Mouse (Mus musculus) heart, adult 2 months (tissue): Measurements from ENCODE around the gene Usp7. TPM values are rescaled to one million over a fixed set of nuclear protein-coding genes. Genes with fewer than 3 reads are reported as not detected.

Source experiments
- DNase-seq, 2 experiments: peaks; one replicate each; pipeline ENCODE4 v3.0.0; 2021
- H3K27ac ChIP-seq: fragments of 200-600 bp; 2 replicates; pipeline ENCODE4 v1.8.1; 2022
- H3K27me3 ChIP-seq: fragments of 200-500 bp; 2 replicates; pipeline ENCODE4 v1.6.1; 2012; ENCODE audit warnings: mild to moderate bottlenecking, low read length, inconsistent platforms, mixed read lengths; ENCODE audit not compliant: control insufficient read depth, insufficient read depth
- H3K36me3 ChIP-seq: fragments of 200-500 bp; 2 replicates; pipeline ENCODE4 v1.6.1; 2012; ENCODE audit warnings: low read length, inconsistent platforms; ENCODE audit not compliant: control insufficient read depth, insufficient read depth
- H3K4me1 ChIP-seq: fragments of 200-500 bp; 2 replicates; pipeline ENCODE4 v1.6.1; 2011; ENCODE audit warnings: low read length; ENCODE audit not compliant: control insufficient read depth, insufficient read depth
- H3K4me3 ChIP-seq: fragments of 200-600 bp; 2 replicates; pipeline ENCODE4 v1.8.1; 2022
- H3K79me2 ChIP-seq: fragments of 200-500 bp; replicated peaks from 2 replicates; pipeline ENCODE4 v1.6.1; 2012; ENCODE audit warnings: mild to moderate bottlenecking, inconsistent platforms, low read length, moderate library complexity, mixed read lengths; ENCODE audit not compliant: control insufficient read depth, insufficient read depth
- H3K9ac ChIP-seq: fragments of 200-500 bp; 2 replicates; pipeline ENCODE4 v1.6.1; 2012; ENCODE audit warnings: low read depth, mild to moderate bottlenecking, control low read depth, inconsistent platforms, low read length, mixed read lengths
- CTCF ChIP-seq: fragments of 200-600 bp; IDR thresholded peaks from 2 replicates; pipeline ENCODE4 v1.8.1; 2022; ENCODE audit warnings: antibody characterized with exemption, mild to moderate bottlenecking, moderate library complexity
- EP300 ChIP-seq: fragments of 200-500 bp; IDR thresholded peaks from 2 replicates; pipeline ENCODE4 v1.6.1; 2011; ENCODE audit warnings: low read depth, low read length, control low read depth; ENCODE audit not compliant: insufficient read depth
- POLR2A ChIP-seq: fragments of 200-500 bp; IDR thresholded peaks from 2 replicates; pipeline ENCODE4 v1.6.1; 2011; ENCODE audit warnings: mild to moderate bottlenecking, low read depth, low read length, control low read depth; ENCODE audit not compliant: insufficient read depth
- WGBS: fragments of 180-500 bp; shearing (Covaris S2); methylation state at CpG from one replicate; pipeline ENCODE4 v1.1.7; 2018; 5-methylcytosine and 5-hydroxymethylcytosine counted together
- intact Hi-C: fragments of 180-260 bp; cut with DNase I; formaldehyde crosslinking; loops from one replicate; pipeline ENCODE4 v1.15.1; 2025
- polyA plus RNA-seq: library from polyadenylated mRNA; depleted of rRNA; stranded (reverse); fragments of >200 nt; gene quantifications from 2 replicates; pipeline ENCODE4 v1.2.3, GENCODE M21; 2012
- total RNA-seq, 2 experiments: library from RNA; stranded (reverse); gene quantifications; 2 replicates each; pipeline ENCODE4 v1.2.3; 2021

The Usp7 gene
- total and polyA plus RNA-seq, 3 experiments = 19.4 to 49.0 (median 45.6) TPM

DNA sequence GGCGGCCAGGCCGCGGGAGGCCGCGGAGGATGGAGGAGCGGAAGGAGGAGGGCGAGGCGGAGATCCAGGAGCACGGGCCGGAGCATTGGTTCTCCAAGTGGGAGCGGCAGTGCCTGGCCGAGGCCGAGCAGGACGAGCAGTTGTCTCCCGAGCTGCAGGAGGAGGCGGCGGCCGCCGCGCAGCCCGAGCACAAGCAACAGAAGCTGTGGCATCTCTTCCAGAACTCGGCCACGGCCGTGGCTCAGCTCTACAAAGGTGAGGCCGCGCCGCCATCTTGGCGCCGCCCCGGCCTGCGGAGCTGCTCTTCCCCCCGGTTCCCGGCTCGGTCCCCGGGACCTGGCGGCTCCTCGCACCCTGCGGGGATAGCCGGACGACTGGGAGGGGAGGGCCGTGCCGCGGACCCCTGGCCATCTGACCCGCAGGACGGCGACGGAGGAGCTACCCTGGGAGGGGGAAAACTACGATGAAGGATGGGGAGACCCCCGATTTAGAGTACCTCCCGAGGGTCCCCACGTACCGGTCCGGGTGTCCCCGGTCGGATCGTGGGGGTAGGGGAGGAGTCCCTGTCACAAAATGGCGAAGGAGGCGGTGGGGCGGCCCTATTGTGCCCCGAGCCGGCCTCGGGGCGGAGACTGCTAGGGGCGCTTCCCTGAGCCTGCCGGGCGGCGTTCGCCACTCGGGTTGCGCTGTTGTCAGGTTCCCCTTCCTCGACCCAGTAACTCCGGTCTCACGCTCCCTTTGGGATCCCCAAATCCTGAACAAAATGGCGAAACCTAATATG is 38.5 kb upstream of the Usp7 start:
- Histone ChIP-seq H3K27me3 (no peaks in the 10 kb centered on the region), H3K79me2 (peaks cover 2% of the 10 kb centered on the region), H3K9ac (peak overlapping the region; percentile 95), H3K4me3 (peak overlapping the region; percentile 95), H3K27ac (peak overlapping the region; percentile 98), H3K36me3 (peaks cover 40% of the 10 kb centered on the region), H3K4me1 (peaks cover 10% of the 10 kb centered on the region)
- peak; percentile 86 for DNase-seq
- no peak for TF ChIP-seq CTCF
- peak; percentile 9; the same call in 1 of the 2 replicates for TF ChIP-seq POLR2A
- no peak for TF ChIP-seq EP300
- intact Hi-C loops = loop anchor here (1.0 to 5.0 kb wide), 2 partner anchors 32 to 93 kb away; no protein-coding TSS in a partner anchor
- WGBS = under 1% methylated on average over 67 of the region's 74 CpGs

DNA sequence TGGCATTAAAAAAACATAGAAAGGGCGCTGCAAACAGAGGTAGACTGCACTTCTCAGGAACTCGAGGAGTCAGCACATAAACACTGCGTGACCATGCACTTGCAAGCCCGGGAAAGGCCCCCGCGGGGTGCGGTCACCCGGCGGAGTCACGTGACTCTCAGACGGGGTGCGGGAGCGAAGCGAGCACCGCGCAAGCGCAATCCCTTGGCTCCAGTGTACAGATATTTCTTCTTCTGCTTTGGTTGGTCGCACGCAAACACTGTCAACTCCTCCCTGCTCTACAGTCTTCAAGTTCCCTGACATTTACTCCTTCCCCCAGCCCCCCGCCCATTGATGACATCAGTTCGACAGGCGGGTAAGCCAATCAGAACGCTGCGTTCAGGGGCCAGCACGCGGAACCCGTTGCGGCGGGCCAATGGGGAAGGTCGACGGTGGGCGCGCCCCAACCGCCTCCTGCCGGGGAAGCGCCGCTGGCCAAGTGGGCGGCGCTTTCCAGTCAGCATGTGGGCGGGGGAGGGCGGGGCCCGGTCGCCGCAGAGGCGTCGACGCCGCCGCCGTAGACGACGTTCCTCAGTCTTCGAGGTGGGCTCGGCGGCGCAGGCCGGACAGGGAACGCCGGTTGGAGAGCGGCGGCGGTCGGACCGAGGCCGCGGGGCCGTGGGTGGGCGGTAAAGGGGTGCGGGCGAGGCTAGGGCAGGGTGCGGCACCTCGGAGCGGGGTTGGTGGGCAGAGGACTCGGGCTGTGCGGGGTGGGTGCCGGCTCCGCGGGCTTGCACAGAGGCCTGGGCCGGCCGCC is 37.7 kb upstream of the Usp7 start, which contains the start of gene 1810013L24Rik:
1810013L24Rik (plus strand) TSS at position 537 of the 796 bp plus-strand sequence.
- peaks cover 2% of the 10 kb centered on the region for H3K79me2 ChIP-seq
- H3K9ac ChIP-seq = peak within 1 kb of the TSS; percentile 95
- peak; percentile 95 to 99 for DNase-seq
- intact Hi-C loops = loop anchor here (1.0 to 5.0 kb wide), 2 partner anchors 33 to 92 kb away; no protein-coding TSS in a partner anchor
- H3K36me3 ChIP-seq = peaks cover 31% of the 10 kb centered on the region
- H3K4me3 ChIP-seq = peak within 1 kb of the TSS; percentile 95
- TF ChIP-seq EP300 = peak; percentile 59; the same call in 1 of the 2 replicates
- peak; percentile 89 for TF ChIP-seq POLR2A
- no peak; the same call in 1 of the 2 replicates for TF ChIP-seq CTCF
- H3K27ac ChIP-seq = peak within 1 kb of the TSS; percentile 99
- peaks cover 9% of the 10 kb centered on the region for H3K4me1 ChIP-seq
- under 1% methylated on average over 80 of the region's 80 CpGs for WGBS
- no peaks in the 10 kb centered on the region for H3K27me3 ChIP-seq

DNA sequence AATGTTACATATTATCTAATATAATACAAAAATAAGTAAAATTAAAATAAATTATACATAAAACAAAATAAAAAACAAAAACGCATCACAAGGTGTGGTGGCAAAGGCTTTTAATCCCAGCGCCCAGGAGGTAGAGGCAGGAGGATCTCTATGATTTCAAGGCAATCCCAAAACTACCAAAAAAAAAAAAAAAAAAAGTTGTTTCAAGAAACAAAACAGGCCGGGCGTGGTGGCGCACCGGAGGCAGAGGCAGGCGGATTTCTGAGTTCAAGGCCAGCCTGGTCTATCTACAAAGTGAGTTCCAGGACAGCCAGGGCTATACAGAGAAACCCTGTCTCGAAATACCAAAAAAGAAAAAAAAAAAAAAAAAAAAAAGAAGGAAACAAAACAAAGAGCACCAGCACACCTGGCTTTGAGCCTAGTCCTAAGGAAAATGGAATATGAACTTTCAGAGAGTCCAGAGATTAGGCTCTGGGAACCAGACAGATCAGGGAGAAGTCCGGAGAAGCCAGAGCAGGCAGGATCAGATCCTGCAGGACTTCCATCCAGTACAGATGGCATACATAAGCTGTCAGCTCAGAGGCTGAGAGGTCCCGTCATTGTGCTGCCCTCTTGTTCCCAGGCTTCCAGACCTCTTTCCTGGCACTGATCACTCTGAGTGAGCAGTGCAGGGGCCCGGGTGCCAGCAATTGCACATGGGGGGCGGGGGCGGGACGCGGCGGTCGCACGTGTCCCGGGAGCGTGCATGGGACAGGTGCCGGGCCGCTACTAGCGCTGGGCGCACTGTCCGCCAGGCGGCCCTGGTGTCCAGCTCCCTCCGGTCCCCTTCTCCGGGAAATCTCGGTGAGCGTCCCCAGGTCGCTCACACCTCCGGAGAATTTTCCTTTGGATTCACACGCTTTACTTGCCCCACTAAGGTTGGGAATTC is 36.8 kb upstream of the Usp7 start:
- 11% methylated on average over 33 of the region's 33 CpGs for WGBS
- no peaks in the 10 kb centered on the region for H3K27me3 ChIP-seq
- H3K4me1 ChIP-seq = peaks cover 7% of the 10 kb centered on the region
- peaks cover 23% of the 10 kb centered on the region for H3K36me3 ChIP-seq
- intact Hi-C loops = no loop called here
- H3K9ac ChIP-seq = peak overlapping the region; percentile 69
- H3K79me2 ChIP-seq = peaks cover 2% of the 10 kb centered on the region
- DNase-seq = no peak
- TF ChIP-seq POLR2A = no peak
- peak; percentile 85 for TF ChIP-seq CTCF
- H3K4me3 ChIP-seq = peak overlapping the region; percentile 72
- peak overlapping the region; percentile 99 for H3K27ac ChIP-seq

DNA sequence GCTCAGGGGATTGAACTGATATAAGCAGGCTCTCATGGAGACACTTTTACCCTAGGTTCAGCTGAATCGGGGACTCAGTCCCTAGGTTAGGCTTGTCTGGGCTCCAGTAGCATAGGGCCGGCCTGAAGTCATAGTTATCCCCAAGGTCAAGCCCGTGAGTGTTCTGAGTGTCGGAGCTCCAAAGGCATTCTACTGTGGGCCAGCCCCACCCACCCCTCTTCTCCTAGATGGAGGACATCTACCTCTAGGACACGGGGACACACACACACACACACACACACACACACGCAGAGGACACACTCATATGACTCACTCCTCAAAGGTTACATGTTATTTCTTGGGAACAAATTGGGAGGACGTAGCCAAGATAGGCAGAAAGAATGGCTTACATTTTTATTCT is 35.3 kb upstream of the Usp7 start:
- WGBS = 74% methylated on average over 7 of the region's 7 CpGs

DNA sequence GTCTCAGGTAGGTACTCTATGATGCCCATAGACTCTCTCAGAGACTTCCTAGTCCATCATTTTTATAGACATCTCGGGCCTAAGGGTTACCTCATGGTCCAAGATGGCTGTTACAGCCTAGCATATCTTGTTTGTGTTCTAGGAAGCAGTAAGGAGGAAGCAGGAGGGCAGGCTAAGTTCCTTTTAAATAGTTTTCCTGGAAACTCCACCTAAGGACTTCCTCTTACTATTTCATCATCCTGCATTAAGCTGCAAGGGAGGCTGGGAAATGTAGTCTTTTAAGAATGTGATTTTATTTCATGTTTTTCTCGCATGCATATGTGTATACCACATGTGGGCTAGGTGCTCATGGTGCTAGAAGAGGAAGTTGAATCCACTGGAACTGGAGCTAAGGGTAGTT is 31.6 kb upstream of the Usp7 start:
- no peaks in the 10 kb centered on the region for H3K79me2 ChIP-seq
- no peaks in the 10 kb centered on the region for H3K36me3 ChIP-seq
- H3K4me3 ChIP-seq = no peak overlapping the region
- H3K27me3 ChIP-seq = no peaks in the 10 kb centered on the region
- peaks cover 1% of the 10 kb centered on the region for H3K4me1 ChIP-seq
- no peak for DNase-seq
- intact Hi-C loops = no loop called here
- H3K9ac ChIP-seq = no peak overlapping the region
- TF ChIP-seq EP300 (no peak), POLR2A (no peak), CTCF (no peak)
- WGBS = 60% methylated on average over 2 of the region's 2 CpGs
- H3K27ac ChIP-seq = peak overlapping the region; percentile 3; the same call in 1 of the 2 replicates

More for the DNA sequence above, 35.3 kb upstream of the Usp7 start:
- Histone ChIP-seq H3K4me1 (peaks cover 3% of the 10 kb centered on the region), H3K9ac (no peak overlapping the region), H3K4me3 (no peak overlapping the region), H3K27ac (no peak overlapping the region), H3K79me2 (peaks cover 2% of the 10 kb centered on the region), H3K27me3 (no peaks in the 10 kb centered on the region), H3K36me3 (peaks cover 9% of the 10 kb centered on the region)
- intact Hi-C loops = no loop called here
- DNase-seq = no peak
- TF ChIP-seq POLR2A (no peak), CTCF (no peak), EP300 (no peak)
